Mouse (Mus musculus) gastrocnemius, adult 2 months (tissue): ENCODE data around the gene Tdrd9. TPM values are rescaled to one million over a fixed set of nuclear protein-coding genes. Genes with fewer than 3 reads are reported as not detected.

Experiments
- DNase-seq: peaks from one replicate; pipeline ENCODE4 v3.0.0; 2022
- H3K27ac ChIP-seq: fragments of 200-600 bp; 2 replicates; pipeline ENCODE4 v1.8.1; 2022; ENCODE audit warnings: mild to moderate bottlenecking
- H3K4me3 ChIP-seq: fragments of 200-600 bp; 2 replicates; pipeline ENCODE4 v1.8.1; 2022; ENCODE audit warnings: mild to moderate bottlenecking, moderate library complexity
- CTCF ChIP-seq: fragments of 200-600 bp; IDR thresholded peaks from 2 replicates; pipeline ENCODE4 v1.8.1; 2022; ENCODE audit warnings: antibody characterized with exemption, mild to moderate bottlenecking, moderate library complexity
- intact Hi-C: fragments of 180-260 bp; cut with DNase I; formaldehyde crosslinking; loops from one replicate; pipeline ENCODE4 v1.15.1; 2025
- total RNA-seq, 2 experiments: library from RNA; stranded (reverse); gene quantifications; 2 replicates each; pipeline ENCODE4 v1.2.3; 2021

Gene Tdrd9
- total RNA-seq, 2 experiments from 2014 or later: 0.20 to 0.41 TPM

DNA sequence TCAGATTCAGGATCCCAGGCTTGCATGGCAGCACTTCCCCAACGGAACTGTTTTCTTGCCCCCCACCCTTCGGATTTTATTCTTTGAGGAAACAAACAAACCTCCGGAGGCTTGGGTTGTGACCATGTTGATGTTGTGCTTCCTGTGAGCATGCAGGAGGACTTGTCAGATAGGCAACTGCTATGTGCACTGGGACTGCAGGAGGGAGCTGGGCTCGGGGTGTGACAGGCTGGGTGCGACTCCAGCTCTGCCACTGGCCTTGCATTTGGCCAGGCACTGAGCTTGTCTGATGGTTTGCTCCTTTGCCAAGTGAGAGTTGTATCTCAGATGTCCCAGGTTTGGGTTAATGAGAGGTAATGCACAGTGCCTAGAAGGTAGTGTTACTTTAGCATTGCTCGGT, 6.9 kb downstream of the Tdrd9 start:
- no peak overlapping the region for H3K27ac ChIP-seq
- no peak for DNase-seq
- intact Hi-C loops: no loop called here
- H3K4me3 ChIP-seq: no peak overlapping the region
- TF ChIP-seq CTCF: no peak

GRCm38 (mm10) chr12:111980887-111981367, 9.6 kb downstream of the Tdrd9 start, which contains the start of gene Rd3l:
TSS of gene Rd3l (minus strand) at chr12:111981317.
- TF ChIP-seq CTCF: no peak
- Histone ChIP-seq H3K27ac (no peak within 1 kb of the TSS), H3K4me3 (no peak within 1 kb of the TSS)
- intact Hi-C loops: no loop called here
- DNase-seq: no peak

GRCm38 (mm10) chr12:111981831-111982230, 10.5 kb downstream of the Tdrd9 start:
- H3K27ac ChIP-seq: no peak overlapping the region
- intact Hi-C loops: no loop called here
- no peak for DNase-seq
- TF ChIP-seq CTCF: no peak
- no peak overlapping the region for H3K4me3 ChIP-seq

GRCm38 (mm10) chr12:111983165-111983564, 11.8 kb downstream of the Tdrd9 start:
- Histone ChIP-seq H3K4me3 (no peak overlapping the region), H3K27ac (no peak overlapping the region)
- no peak for DNase-seq
- intact Hi-C loops: no loop called here
- no peak for TF ChIP-seq CTCF

GRCm38 (mm10) chr12:111986756-111987155, 15.4 kb downstream of the Tdrd9 start:
- H3K27ac ChIP-seq: no peak overlapping the region
- DNase-seq: no peak
- TF ChIP-seq CTCF: no peak
- H3K4me3 ChIP-seq: no peak overlapping the region
- intact Hi-C loops: no loop called here

GRCm38 (mm10) chr12:111992626-111993025, 21.3 kb downstream of the Tdrd9 start:
- Histone ChIP-seq H3K4me3 (no peak overlapping the region), H3K27ac (no peak overlapping the region)
- TF ChIP-seq CTCF: no peak
- intact Hi-C loops: no loop called here
- no peak for DNase-seq

DNA sequence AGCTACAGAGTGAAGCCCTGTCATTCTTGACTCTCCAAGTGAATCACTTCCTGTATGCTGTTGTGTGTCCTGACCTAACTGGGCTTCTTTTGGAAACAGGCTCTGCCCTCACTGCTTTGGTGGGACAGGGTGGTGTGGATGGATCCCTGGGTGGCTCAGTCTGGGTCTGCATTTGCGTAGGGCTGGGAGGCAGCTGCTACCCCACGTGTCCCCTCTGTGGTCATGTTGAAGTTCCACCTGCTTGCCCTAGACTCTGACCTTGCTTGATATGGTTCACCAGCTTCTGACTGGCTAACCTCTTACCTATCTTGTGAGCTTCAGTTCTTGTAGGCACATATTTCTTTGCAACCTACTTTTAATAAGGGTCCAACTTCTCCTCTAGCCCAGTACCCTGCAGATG, 23.8 kb downstream of the Tdrd9 start:
- no peak for DNase-seq
- Histone ChIP-seq H3K27ac (no peak overlapping the region), H3K4me3 (no peak overlapping the region)
- TF ChIP-seq CTCF: no peak
- intact Hi-C loops: no loop called here

- DNase-seq: no peak
- no peak for TF ChIP-seq CTCF
- Histone ChIP-seq H3K4me3 (no peak overlapping the region), H3K27ac (no peak overlapping the region)
- intact Hi-C loops: loop anchor here (5.0 kb wide), 1 partner anchor 332 kb away; no protein-coding TSS in a partner anchor
Observed at GRCm38 (mm10) chr12:111999735-112000134, 28.4 kb downstream of the Tdrd9 start.

- Histone ChIP-seq H3K27ac (no peak overlapping the region), H3K4me3 (no peak overlapping the region)
- peak; percentile 70 for DNase-seq
- peak; percentile 80 for TF ChIP-seq CTCF
- intact Hi-C loops: loop anchor here (1.0 to 5.0 kb wide), 2 partner anchors 123 to 334 kb away; no protein-coding TSS in a partner anchor
Observed at GRCm38 (mm10) chr12:112001223-112001622, 29.9 kb downstream of the Tdrd9 start.

DNA sequence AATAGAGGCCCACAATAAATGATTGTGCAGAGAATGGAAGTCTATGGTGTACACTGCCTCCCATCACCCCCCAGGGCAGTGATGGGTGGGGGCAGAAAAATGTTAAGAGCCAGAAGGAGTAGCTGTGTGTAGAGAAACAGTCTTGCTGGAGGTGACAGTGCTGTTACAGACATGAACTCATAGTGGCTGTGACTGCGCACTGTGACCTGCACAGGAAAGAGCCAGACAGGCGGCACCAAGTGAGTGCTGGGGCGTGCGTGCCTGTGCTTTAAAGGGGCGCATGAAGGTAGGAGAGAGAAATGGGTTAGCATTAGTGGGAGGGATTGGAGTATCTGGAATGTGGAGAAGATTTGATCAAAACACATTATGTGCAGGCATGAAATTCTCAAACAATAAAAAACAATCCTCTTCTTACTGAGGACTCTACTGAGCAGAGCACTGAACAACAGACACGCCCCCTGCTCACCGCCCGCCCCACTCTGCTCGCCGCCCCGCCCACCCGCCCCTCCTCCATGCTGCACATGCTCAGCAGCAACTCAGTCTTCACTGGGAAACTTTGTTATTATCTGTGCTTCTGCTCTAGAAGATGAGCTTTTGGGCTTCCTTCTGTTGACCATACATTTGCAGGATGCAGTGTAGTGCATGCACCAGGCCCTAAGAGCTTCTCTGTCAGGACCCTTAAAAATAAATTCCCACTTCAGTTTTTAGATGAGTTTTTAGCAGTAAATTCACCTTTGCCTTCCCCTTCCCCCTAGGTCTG, 41.3 kb downstream of the Tdrd9 start:
- no peak overlapping the region for H3K4me3 ChIP-seq
- intact Hi-C loops: no loop called here
- no peak overlapping the region for H3K27ac ChIP-seq
- DNase-seq: no peak
- no peak for TF ChIP-seq CTCF

DNA sequence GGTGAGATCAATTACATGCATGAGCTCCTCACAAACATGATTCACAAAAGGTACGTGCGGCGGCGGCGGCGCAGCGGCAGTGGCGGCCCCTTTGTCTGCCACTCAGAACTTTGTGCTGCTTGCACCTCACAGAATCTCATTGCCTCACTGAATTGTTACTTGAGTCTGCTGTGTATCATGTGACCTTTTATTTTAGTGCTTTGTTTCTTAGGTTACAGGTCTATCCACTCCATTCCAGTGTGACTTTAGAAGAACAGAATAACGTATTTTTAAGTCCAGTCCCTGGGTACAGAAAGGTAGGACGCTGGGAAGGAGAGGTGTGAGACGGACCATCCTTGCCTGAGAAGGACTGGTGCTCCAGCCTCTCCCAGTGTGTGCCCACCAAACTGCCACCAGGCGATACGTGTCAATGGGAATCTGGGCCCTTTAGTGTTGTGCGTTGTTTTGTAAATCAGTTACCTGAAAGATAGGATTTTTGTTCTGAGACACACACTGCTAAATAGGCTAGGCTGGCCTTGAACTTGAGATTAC, 42.0 kb downstream of the Tdrd9 start:
- DNase-seq: no peak
- Histone ChIP-seq H3K27ac (no peak overlapping the region), H3K4me3 (no peak overlapping the region)
- TF ChIP-seq CTCF: no peak
- intact Hi-C loops: no loop called here

GRCm38 (mm10) chr12:112016346-112016745, 45.0 kb downstream of the Tdrd9 start:
- no peak overlapping the region for H3K27ac ChIP-seq
- DNase-seq: no peak

DNA sequence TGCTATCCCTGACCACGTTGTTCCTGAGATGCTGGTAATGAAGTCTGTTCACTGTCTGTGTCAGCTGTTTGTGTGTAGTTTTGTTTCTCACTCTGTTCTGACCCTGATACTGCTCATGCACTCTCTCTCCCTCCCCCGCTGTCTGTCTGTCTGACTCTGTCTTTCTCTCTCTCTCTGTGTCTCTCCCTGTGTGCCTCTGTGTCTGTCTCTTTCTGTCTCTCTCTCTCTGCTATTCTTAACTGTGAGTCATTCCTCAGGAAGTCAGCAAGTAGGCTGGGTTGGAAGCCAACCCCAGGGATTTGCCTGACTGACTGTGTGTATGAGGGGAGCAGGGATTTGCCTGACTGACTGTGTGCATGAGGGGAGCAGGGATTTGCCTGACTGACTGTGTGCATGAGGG, 51.9 kb downstream of the Tdrd9 start:
- no peak for DNase-seq
- intact Hi-C loops: no loop called here
- TF ChIP-seq CTCF: no peak
- Histone ChIP-seq H3K27ac (no peak overlapping the region), H3K4me3 (no peak overlapping the region)

More at GRCm38 (mm10) chr12:112016346-112016745, 45.0 kb downstream of the Tdrd9 start:
- intact Hi-C loops: no loop called here
- TF ChIP-seq CTCF: no peak
- no peak overlapping the region for H3K4me3 ChIP-seq
